Mouse (Mus musculus): Measurements from ENCODE around the gene Ugt1a6a.
A peak's percentile ranks its signal among the peaks of the same experiment; 100 is the strongest.

The Ugt1a6a gene

DNA sequence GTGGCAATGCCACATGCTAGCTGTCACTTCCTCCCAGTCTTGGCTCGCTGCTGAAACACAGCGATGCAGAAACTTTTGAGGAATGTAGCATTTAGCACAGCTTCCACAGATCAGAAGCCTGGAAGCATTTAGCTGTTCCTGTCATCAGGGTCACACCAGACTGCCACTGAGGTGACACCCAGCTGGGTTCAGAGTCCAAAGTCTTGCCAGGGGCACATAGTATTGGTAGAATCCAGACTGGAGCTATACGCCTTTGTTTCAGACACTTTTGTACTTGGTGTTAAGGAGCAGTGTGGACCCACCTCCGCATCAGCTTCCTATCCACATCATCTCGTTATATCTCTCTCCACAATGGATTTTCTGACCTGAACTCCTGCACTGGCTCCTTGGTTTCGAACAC lies 118.9 kb downstream of the Ugt1a6a start:
- Histone ChIP-seq H3K36me3 (ENCODE audit: insufficient read depth, low read length) (no peaks in the 10 kb centered on the region), H3K4me1 (replicated peaks; ENCODE audit: low read depth, low read length) (no peaks in the 10 kb centered on the region), H3K27me3 (ENCODE audit: insufficient read depth, low read length) (peaks cover 37% of the 10 kb centered on the region), H3K9me3 (ENCODE audit: low read length) (peaks cover 14% of the 10 kb centered on the region), H3K4me3 (replicated peaks; ENCODE audit: low read length) (no peak overlapping the region)
- TF ChIP-seq NANOG (IDR thresholded peaks at IDR 0.05; ENCODE audit: borderline replicate concordance, low read length) (no peak), POU5F1 (IDR thresholded peaks at IDR 0.05; ENCODE audit: borderline replicate concordance, low read length) (no peak)

DNA sequence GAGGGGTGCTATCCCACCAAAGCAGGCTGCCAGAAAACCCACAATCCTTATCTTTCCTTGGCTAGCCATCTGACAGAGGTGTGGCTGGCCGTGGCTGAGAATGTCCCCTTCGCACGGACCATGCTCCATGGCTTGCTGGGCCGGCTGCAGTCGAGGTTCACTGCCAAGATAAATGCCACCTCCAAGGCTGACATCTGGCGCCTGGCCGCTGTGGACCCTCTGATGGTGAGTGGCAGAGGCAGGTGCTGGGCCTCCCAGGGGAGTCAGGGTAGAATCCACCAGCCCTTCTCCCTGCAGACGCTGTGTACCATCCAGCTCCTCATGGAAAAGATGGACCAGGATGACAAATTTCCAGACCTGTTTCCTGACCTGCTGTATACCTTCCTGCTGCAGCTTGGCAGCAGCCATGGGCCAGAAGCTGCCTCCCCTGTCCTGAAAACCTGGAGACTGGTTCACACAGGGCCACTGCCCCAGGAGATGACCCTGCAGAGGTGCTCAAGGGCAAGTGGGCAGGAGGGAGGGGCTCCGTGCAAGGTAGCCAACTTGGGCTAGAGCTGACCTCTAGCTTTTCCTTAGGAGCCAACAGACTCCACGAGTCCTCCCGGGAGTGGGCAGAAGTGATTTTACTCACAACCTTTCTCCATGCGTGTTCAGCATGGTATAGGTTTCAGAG lies 120.3 kb downstream of the Ugt1a6a start:
- Histone ChIP-seq H3K4me3 (replicated peaks; ENCODE audit: low read length) (no peak overlapping the region), H3K36me3 (ENCODE audit: insufficient read depth, low read length) (peaks cover 7% of the 10 kb centered on the region), H3K4me1 (replicated peaks; ENCODE audit: low read depth, low read length) (no peaks in the 10 kb centered on the region; the same call in 1 of the 2 replicates), H3K9me3 (ENCODE audit: low read length) (peaks cover 20% of the 10 kb centered on the region; the same call in 1 of the 2 replicates), H3K27me3 (ENCODE audit: insufficient read depth, low read length) (peaks cover 37% of the 10 kb centered on the region)
- TF ChIP-seq POU5F1 (IDR thresholded peaks at IDR 0.05; ENCODE audit: borderline replicate concordance, low read length) (no peak), NANOG (IDR thresholded peaks at IDR 0.05; ENCODE audit: borderline replicate concordance, low read length) (no peak), CTCF (conservative IDR thresholded peaks at IDR 0.05; ENCODE audit: low read length) (no peak)

DNA sequence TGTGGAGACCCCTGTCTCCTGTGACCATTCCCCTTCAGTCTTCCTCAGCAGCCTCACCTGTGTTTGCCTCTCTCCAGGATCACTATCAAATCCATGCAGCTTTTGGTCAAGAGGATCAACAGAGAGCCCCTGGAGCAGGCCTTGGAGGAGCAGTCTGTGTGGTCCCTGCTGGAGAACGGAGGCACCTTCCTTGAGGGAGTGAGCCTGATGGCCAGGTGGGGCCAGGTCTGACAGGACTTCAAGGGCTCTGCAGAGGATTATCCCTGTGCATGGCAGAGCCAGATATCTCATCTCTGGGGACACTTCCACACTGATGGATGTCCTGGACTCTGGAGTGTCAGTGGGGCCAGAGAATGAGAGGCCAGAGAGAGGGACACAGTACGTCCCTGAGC lies 120.9 kb downstream of the Ugt1a6a start:
- Histone ChIP-seq H3K4me3 (replicated peaks; ENCODE audit: low read length) (no peak overlapping the region), H3K36me3 (ENCODE audit: insufficient read depth, low read length) (peaks cover 13% of the 10 kb centered on the region), H3K4me1 (replicated peaks; ENCODE audit: low read depth, low read length) (peaks cover 5% of the 10 kb centered on the region; the same call in 1 of the 2 replicates), H3K27me3 (ENCODE audit: insufficient read depth, low read length) (peaks cover 37% of the 10 kb centered on the region), H3K9me3 (ENCODE audit: low read length) (peaks cover 26% of the 10 kb centered on the region)
- TF ChIP-seq POU5F1 (IDR thresholded peaks at IDR 0.05; ENCODE audit: borderline replicate concordance, low read length), result no peak

DNA sequence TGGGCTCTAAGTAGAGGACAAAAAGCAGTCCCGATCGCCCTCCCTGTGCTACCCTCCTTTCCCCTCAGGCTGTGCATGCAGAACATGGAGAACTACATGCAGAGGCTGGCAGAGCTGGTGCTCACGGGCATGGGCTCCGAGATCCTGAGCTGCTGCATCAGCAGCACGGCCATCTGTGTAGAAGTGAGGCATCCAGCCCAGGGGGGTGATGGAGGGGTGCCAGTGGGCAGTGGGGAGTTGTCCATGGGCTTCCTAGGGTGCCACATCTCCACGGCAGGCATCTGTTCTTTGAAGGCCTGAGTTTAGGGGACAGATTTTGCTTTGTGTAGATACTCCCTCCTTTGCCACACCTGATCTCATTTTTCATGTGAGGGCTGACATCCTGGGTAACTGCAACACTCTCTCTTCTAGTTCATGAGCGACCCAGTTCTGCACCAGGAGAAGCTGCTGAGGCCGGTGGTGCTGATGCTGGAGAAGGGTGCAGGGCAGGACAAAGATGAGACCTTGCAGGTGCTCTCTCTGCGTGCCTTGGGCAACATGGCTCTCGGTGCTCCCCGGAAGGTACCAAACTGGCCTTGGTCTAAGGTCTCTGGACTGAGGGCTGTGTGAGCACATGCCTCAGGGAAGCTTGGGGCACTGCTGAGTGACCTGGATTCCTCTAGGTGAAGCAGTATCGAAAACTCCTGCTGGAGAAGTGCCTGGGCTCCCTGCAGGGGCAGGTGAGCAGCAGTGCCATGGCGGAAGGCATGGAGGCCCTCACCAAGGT lies 121.6 kb downstream of the Ugt1a6a start:
- TF ChIP-seq NANOG (IDR thresholded peaks at IDR 0.05; ENCODE audit: borderline replicate concordance, low read length), result no peak
- H3K36me3 ChIP-seq (ENCODE audit: insufficient read depth, low read length), result peaks cover 20% of the 10 kb centered on the region
- H3K9me3 ChIP-seq (ENCODE audit: low read length), result peaks cover 28% of the 10 kb centered on the region
- H3K4me3 ChIP-seq (replicated peaks; ENCODE audit: low read length), result no peak overlapping the region
- H3K4me1 ChIP-seq (replicated peaks; ENCODE audit: low read depth, low read length), result peaks cover 7% of the 10 kb centered on the region; the same call in 1 of the 2 replicates
- peaks cover 37% of the 10 kb centered on the region for H3K27me3 ChIP-seq (ENCODE audit: insufficient read depth, low read length)

DNA sequence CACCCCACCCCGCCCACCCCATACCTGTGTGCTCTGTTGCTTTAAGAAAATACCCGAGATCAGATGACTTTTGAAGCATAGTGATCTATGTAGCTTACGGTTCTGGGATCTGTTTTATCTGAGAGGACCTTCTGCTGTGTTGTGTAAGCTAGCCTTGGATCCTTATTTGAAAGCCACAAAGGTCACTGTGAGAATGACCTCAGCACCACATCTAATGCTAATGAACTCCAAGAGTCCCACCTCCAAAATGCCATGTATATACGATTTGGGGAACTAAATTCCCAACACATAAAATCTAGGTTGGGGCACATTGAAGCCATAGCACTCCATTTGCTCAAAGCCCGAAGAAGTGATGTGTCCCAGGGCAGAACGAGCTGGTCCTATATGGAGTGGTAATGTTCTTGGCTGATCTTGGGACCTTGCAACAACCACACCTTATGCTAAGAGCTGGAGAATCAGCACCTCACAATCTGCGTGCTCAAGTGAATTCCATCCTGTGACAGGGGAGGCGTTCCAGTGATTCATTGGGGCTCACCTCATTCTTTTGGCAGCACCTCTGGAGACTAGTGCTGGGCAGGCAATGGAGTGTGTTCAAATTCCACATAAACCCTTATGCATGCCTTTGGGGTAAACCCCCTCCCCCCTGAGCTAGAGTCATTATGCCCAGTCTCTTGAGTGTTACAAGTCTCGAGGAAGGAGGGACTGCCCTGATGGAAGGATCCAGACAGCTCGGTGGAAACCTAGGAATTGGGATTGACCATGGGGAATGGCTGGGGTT lies 122.5 kb downstream of the Ugt1a6a start:
- peaks cover 35% of the 10 kb centered on the region for H3K9me3 ChIP-seq (ENCODE audit: low read length)
- peaks cover 11% of the 10 kb centered on the region for H3K4me1 ChIP-seq (replicated peaks; ENCODE audit: low read depth, low read length)
- peaks cover 29% of the 10 kb centered on the region for H3K36me3 ChIP-seq (ENCODE audit: insufficient read depth, low read length)
- H3K4me3 ChIP-seq (replicated peaks; ENCODE audit: low read length), result no peak overlapping the region
- peaks cover 37% of the 10 kb centered on the region for H3K27me3 ChIP-seq (ENCODE audit: insufficient read depth, low read length)
- TF ChIP-seq POU5F1 (IDR thresholded peaks at IDR 0.05; ENCODE audit: borderline replicate concordance, low read length) (no peak), CTCF (conservative IDR thresholded peaks at IDR 0.05; ENCODE audit: low read length) (no peak), NANOG (IDR thresholded peaks at IDR 0.05; ENCODE audit: borderline replicate concordance, low read length) (no peak)

DNA sequence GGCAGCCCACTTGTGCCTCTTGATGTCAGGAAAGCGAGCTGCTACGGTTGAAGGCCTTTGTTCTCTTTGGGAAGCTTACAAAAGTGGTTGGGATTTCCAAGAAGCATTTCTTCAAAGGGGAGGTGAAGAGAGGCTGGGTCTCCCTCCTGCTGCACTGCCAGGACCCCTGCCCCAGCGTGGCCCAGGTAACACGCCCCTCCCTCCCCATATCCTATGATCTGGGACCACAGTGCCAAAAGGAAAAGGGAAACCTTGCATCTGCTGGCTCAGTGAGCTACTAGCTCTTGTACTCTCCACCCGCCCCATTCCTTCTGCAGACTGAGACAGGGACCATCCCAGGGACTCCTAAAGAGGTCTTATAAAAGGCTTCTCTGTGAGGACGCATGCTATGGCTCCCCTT lies 123.1 kb downstream of the Ugt1a6a start:
- Histone ChIP-seq H3K36me3 (ENCODE audit: insufficient read depth, low read length) (peaks cover 35% of the 10 kb centered on the region), H3K27me3 (ENCODE audit: insufficient read depth, low read length) (peaks cover 34% of the 10 kb centered on the region), H3K4me3 (replicated peaks; ENCODE audit: low read length) (no peak overlapping the region), H3K4me1 (replicated peaks; ENCODE audit: low read depth, low read length) (peaks cover 17% of the 10 kb centered on the region), H3K9me3 (ENCODE audit: low read length) (peaks cover 35% of the 10 kb centered on the region)
- TF ChIP-seq CTCF (conservative IDR thresholded peaks at IDR 0.05; ENCODE audit: low read length) (no peak; the same call in 1 of the 2 replicates), POU5F1 (IDR thresholded peaks at IDR 0.05; ENCODE audit: borderline replicate concordance, low read length) (0 out of 2 replicates have a peak, but pooled peaks have one; percentile 22)

DNA sequence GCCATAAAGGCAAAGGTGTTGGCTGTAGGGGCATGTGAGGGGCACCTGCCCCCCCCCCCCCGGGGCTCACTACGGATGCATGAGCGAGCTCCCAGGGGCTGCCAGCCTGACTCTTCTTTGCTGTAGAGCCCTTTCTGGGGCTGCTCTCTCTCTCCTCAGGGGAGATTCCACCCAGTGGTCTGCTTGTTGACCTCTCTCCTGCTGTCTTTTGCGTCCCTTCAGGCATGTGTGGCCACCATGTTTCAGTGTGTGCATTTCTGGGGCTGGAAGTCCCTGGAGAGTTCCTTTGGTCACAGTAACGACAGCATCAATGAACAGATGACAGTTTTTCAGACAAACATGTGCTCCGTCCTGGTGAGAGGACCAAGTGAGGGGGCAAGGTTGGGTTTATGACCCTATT lies 123.8 kb downstream of the Ugt1a6a start:
- TF ChIP-seq CTCF (conservative IDR thresholded peaks at IDR 0.05; ENCODE audit: low read length) (no peak), POU5F1 (IDR thresholded peaks at IDR 0.05; ENCODE audit: borderline replicate concordance, low read length) (no peak), NANOG (IDR thresholded peaks at IDR 0.05; ENCODE audit: borderline replicate concordance, low read length) (no peak)
- Histone ChIP-seq H3K36me3 (ENCODE audit: insufficient read depth, low read length) (peaks cover 42% of the 10 kb centered on the region), H3K9me3 (ENCODE audit: low read length) (peaks cover 37% of the 10 kb centered on the region)

DNA sequence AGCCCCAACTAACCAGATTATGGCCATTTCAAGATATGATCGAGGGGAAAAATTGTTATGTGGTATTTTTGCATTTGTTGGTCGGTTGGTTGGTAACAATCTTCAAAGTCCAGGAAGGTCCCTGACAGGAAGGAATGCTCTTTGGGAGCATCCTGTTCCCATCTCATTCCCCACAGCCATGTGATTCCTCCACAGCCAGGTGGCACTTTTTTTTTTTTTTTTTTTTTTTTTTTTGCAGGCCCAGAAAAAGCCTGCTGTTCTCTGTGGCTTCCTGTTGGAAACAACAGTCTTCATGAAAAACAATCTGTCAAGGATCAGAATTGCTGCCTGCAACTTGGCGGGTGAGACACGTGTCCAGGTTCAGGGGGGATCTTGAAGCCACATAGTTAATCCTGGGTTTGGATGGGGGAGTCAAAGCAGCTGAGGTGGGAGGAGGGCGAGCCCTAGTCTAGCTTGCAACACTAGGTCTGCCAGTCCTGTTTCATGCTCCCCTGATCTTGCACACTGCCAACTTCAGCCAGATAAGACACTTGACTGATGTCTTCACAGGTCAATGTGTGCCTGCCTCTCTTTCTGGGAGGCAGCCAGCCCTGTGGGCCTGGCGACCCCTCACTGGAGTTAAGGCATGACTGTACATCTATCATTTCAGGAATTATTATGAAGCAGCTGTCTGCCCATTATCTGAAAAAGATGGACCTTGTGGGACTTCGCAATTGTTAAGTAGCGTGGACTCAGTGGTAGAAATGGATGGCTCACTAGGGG lies 124.5 kb downstream of the Ugt1a6a start:
- Histone ChIP-seq H3K27me3 (ENCODE audit: insufficient read depth, low read length) (peaks cover 33% of the 10 kb centered on the region), H3K4me1 (replicated peaks; ENCODE audit: low read depth, low read length) (peaks cover 30% of the 10 kb centered on the region), H3K9me3 (ENCODE audit: low read length) (peaks cover 43% of the 10 kb centered on the region), H3K36me3 (ENCODE audit: insufficient read depth, low read length) (peaks cover 49% of the 10 kb centered on the region), H3K4me3 (replicated peaks; ENCODE audit: low read length) (no peak overlapping the region)
- TF ChIP-seq POU5F1 (IDR thresholded peaks at IDR 0.05; ENCODE audit: borderline replicate concordance, low read length) (no peak), NANOG (IDR thresholded peaks at IDR 0.05; ENCODE audit: borderline replicate concordance, low read length) (no peak), CTCF (conservative IDR thresholded peaks at IDR 0.05; ENCODE audit: low read length) (no peak)

More for the DNA sequence above, 123.8 kb downstream of the Ugt1a6a start:
- no peak overlapping the region for H3K4me3 ChIP-seq (replicated peaks; ENCODE audit: low read length)
- peaks cover 33% of the 10 kb centered on the region for H3K27me3 ChIP-seq (ENCODE audit: insufficient read depth, low read length)
- peaks cover 24% of the 10 kb centered on the region for H3K4me1 ChIP-seq (replicated peaks; ENCODE audit: low read depth, low read length)

Data from E14TG2a.4 (cell line).